Mouse (Mus musculus): ENCODE data around the gene Vmn2r6. TPM values are rescaled to one million over a fixed set of nuclear protein-coding genes. Genes with fewer than 3 reads are reported as not detected.
"Not testable (repeated sequence)": the region's sequence is repeated elsewhere in the genome, so short reads cannot be mapped to it uniquely, and the experiment has no call there.

Gene Vmn2r6
- not detected in 2 replicates for polyA plus RNA-seq (2015; fragmentation: Nextera tagmentation; extraction: Ambion mirVana)

DNA sequence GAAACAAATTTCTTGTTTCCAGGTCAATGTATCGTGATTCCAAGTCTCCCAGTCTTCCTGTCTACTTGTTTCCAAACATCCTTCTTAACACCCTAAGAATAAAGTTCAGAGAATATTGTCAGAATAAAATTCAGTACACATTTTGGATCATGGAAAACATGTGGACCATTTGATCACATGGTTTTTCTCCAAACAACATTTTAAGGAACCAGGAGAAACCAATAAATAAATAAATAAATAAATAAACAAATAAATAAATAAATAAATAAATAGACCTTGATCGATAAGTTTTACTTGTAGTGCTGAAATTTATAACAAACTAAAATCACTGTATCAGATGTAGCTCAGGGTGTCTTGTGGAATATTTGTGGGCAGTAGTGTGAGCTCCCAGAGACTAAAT is at the start of gene Vmn2r6:
Gene Vmn2r6, minus strand, starts transcription at position 101 of the 400 bp plus-strand sequence.
- not testable (repeated sequence) for H3K4me1 ChIP-seq; H3K27me3 ChIP-seq (replicated peaks); H3K27ac ChIP-seq (replicated peaks); H3K4me3 ChIP-seq (replicated peaks); H3K9ac ChIP-seq (replicated peaks); H3K4me2 ChIP-seq; ATAC-seq (ENCODE audit: low FRiP score); H3K9me3 ChIP-seq (replicated peaks); H3K36me3 ChIP-seq
- WGBS = 90% methylated on average over 2 of the region's 2 CpGs

DNA sequence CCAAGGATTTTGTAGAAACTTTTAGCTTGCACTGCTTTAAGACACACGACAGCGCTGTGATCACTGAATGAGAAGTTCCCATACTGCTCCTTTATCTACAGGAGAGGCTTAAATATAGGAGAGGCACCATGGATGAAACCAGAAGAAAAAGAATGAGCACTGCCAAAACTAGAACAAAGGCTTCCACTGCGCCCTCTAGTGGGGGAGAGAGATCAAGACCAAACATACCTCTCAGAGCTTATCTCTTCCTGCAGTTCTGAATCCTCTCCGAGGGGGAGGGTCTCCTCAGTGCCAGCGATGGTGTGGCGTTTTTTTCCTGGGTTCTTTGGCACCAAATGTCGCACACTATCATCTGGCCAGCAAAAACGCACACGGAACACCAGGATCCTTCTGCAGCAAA is 22.0 kb upstream of the Vmn2r6 start:
- H3K36me3 ChIP-seq = no peaks in the 10 kb centered on the region
- no peak overlapping the region for H3K9ac ChIP-seq (replicated peaks)
- no peaks in the 10 kb centered on the region for H3K27me3 ChIP-seq (replicated peaks)
- H3K4me1 ChIP-seq = no peaks in the 10 kb centered on the region
- no peak for ATAC-seq (ENCODE audit: low FRiP score)
- H3K27ac ChIP-seq (replicated peaks) = no peak overlapping the region
- WGBS = 74% methylated on average over 9 of the region's 9 CpGs
- H3K4me2 ChIP-seq = no peak overlapping the region
- no peaks in the 10 kb centered on the region for H3K9me3 ChIP-seq (replicated peaks)
- no peak overlapping the region for H3K4me3 ChIP-seq (replicated peaks)

DNA sequence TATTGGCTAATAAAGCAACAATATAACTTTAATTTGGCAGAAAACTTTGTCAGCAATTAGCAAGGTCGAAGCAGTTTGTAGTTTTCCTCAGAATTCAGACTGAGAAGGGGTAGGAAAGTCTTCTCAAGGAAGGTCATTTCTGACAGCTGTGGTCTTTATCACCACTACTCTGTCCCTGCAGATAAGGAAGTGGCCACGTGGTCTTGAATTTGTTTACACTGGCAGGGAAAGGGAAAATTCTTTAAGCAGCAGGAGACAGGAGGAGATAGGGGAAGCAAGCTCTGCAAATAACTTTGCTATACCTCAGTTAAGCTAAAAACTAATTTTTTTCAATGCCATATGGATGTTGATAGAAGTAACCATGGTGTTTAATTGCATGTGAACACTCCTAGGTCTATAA is 3.2 kb upstream of the Vmn2r6 start:
- not testable (repeated sequence) for ATAC-seq (ENCODE audit: low FRiP score); H3K27ac ChIP-seq (replicated peaks); H3K4me3 ChIP-seq (replicated peaks); H3K9me3 ChIP-seq (replicated peaks); H3K27me3 ChIP-seq (replicated peaks); H3K36me3 ChIP-seq; H3K4me2 ChIP-seq; H3K9ac ChIP-seq (replicated peaks); H3K4me1 ChIP-seq
- WGBS = 61% methylated on average over 2 of the region's 2 CpGs

DNA sequence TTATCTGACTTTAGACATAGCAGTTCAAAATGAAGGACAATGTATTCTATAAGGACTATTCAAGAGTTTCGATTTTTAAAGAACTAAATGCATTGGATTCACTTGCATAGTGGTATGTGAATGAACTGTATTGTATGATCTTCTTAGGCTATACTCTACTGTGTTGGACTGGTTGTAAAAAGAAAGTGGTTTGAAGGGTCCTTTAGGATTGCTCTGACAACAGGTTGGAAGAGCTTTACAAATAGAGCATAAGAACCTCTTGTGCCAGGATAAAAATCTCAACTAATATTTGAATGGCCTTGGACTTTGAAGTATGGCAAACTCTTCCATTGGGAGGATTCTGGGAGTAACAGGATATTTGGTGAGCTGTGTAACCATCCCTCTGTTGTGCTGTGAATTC is 42.0 kb downstream of the Vmn2r6 start:
- H3K4me2 ChIP-seq; H3K4me1 ChIP-seq; H3K9ac ChIP-seq (replicated peaks); H3K27me3 ChIP-seq (replicated peaks); H3K27ac ChIP-seq (replicated peaks); ATAC-seq (ENCODE audit: low FRiP score); H3K36me3 ChIP-seq; H3K9me3 ChIP-seq (replicated peaks); H3K4me3 ChIP-seq (replicated peaks): not testable (repeated sequence)
- WGBS = 81% methylated on average over 1 of the region's 1 CpGs

DNA sequence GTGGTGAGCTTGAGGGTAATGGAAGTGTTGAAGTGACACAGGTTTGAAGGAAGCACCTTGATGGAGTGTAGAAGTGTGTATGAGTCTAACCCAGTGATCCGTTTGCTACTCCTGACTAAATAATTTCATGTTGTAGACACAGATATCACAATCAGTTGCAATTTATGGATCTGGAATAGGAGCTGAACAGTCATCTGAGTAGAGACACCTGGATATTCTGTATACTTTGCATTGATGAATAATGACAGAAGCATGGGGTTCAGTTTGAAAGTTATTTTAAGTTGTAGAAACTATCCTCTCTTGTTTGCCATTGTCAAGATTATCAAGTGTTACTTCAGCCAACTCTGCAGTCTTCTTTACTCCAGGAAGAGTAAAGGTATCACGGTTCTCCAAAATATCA is 55.9 kb downstream of the Vmn2r6 start, which contains the start of gene Vmn2r5:
Gene Vmn2r5, minus strand, starts transcription at position 101 of the 400 bp plus-strand sequence.
- not testable (repeated sequence) for H3K27me3 ChIP-seq (replicated peaks); ATAC-seq (ENCODE audit: low FRiP score); H3K4me3 ChIP-seq (replicated peaks); H3K27ac ChIP-seq (replicated peaks); H3K9ac ChIP-seq (replicated peaks); H3K36me3 ChIP-seq; H3K4me2 ChIP-seq; H3K4me1 ChIP-seq; H3K9me3 ChIP-seq (replicated peaks)
- WGBS = 80% methylated on average over 1 of the region's 2 CpGs

Other genes starting within 250 kb of the Vmn2r6 start
- gene Vmn2r4, start 150.5 kb downstream of the Vmn2r6 start, polyA plus RNA-seq (2015; fragmentation: Nextera tagmentation; extraction: Ambion mirVana) = not detected in 2 replicates
- not detected in 2 replicates for gene Vmn2r5, start 56.0 kb downstream of the Vmn2r6 start, polyA plus RNA-seq (2015; fragmentation: Nextera tagmentation; extraction: Ambion mirVana)